Mouse (Mus musculus) left cerebral cortex, postnatal 25 days (tissue): ENCODE measurements at regions not wholly inside any gene's neighbourhood (a gene's known extent, or its start where the extent isn't known, plus 50 kb on each side); places are given as distances from the start of the nearest gene placed in this dataset.

Experiments
- DNase-seq, 2 experiments: peaks; one replicate each; pipeline ENCODE4 v3.0.0; 2022; ENCODE audit warnings: low spot score in 2 of 2, mixed read lengths in 1 of 2
- intact Hi-C: fragments of 180-260 bp; cut with DNase I; formaldehyde crosslinking; loops from one replicate; pipeline ENCODE4 v1.15.1; 2025

DNA sequence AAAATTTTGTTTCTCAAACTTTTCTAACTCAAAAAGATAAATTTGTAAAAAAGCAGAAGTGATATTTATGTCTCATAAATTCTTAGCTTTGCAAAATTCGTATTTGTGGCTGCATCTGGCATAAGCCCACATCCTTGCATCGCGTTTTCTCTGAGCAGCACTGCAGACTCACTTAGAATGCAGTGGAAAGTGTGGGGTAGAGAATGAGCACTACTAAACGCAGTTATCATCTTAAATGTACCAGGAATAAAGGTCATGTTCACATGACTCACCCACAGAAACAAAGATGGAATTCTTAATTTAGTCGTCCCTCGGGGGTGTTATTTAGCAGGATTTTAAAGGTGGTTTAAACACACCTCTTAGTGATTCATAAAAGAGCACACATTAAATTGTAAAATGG, 126.8 kb upstream of the Frmd6 start:
- peak; percentile 41 to 90 for DNase-seq
- intact Hi-C loops, result loop anchor here (1.0 to 5.0 kb wide), 7 partner anchors 14 to 214 kb away; partner anchors contain the start of gene Frmd6

DNA sequence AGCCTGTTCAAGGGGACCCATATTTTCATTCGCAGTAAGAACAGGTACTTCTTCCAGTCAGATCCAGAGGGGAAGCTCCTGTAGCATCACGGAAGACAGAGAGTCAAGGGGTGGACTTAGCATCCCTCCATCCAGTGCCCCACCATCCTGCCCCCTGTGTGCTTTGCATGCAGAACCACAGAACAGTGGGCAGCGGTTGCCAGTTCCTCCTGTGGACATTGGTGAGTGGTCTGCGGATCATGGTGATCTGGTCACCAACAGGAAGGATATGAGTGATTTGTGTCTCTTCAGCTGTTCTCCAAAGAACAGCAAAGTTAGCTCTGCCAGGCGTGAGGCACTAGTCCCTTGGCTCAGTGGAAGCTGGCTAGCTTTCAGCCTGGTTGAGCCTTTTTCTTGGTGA, 122.8 kb upstream of the Frmd6 start:
- no peak for DNase-seq
- intact Hi-C loops, result no loop called here

GRCm38 (mm10) chr12:70706806-70707628, 118.3 kb upstream of the Frmd6 start:
- intact Hi-C loops, result no loop called here

DNA sequence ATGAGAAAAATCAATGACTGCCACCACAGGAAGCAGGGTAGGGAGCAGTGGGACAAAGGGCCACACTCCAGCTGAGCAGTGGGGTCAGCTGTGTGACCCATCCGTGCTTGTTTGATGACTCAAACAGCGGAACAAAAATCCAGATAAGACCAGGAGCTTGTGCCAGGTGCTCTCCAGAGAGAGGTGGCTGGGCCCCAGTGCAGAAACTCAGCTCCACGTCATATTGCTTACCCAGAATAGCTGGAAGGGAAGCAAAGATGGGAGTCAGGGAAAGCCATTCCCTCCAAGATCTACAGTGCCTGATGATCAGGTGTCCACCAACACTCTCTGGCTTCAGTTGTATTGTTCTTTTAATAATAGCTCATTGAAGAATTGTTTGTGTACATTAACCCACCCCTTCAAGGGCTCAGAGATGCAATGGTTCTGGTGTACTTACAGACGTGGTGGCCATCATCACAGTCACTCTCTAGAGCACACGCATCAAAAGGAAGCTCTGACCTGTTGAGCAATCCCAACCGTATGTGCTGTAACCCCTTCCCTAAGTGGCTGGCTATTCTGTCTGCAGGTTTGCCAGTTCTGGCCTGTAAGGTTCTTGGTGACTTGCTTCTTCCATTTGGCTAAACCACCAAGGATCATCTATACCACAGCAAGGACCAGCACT, 117.6 kb upstream of the Frmd6 start:
- intact Hi-C loops, result no loop called here
- DNase-seq, result no peak

More at GRCm38 (mm10) chr12:70706806-70707628, 118.3 kb upstream of the Frmd6 start:
- DNase-seq, result no peak

GRCm38 (mm10) chr12:70708290-70708668, 117.0 kb upstream of the Frmd6 start:
- intact Hi-C loops, result no loop called here
- DNase-seq, result no peak

- intact Hi-C loops, result loop anchor here (5.0 kb wide), 1 partner anchor 67 kb away; no protein-coding TSS in a partner anchor
- DNase-seq, result no peak
Observed at GRCm38 (mm10) chr12:70710311-70710710, 115.0 kb upstream of the Frmd6 start.

GRCm38 (mm10) chr12:70711030-70711429, 114.3 kb upstream of the Frmd6 start:
- DNase-seq, result no peak
- intact Hi-C loops, result loop anchor here (5.0 kb wide), 1 partner anchor 66 kb away; no protein-coding TSS in a partner anchor

GRCm38 (mm10) chr12:70712322-70713024, 112.8 kb upstream of the Frmd6 start:
- DNase-seq, result peak; percentile 48 to 83
- intact Hi-C loops, result loop anchor here (2.0 to 5.0 kb wide), 4 partner anchors 14 to 112 kb away; partner anchors contain the start of gene Frmd6

- intact Hi-C loops, result loop anchor here (2.0 to 5.0 kb wide), 4 partner anchors 15 to 111 kb away; partner anchors contain the start of gene Frmd6
- peak in 1 of 2 experiments; percentile 84 for DNase-seq
Observed at GRCm38 (mm10) chr12:70713499-70714280, 111.6 kb upstream of the Frmd6 start.

DNA sequence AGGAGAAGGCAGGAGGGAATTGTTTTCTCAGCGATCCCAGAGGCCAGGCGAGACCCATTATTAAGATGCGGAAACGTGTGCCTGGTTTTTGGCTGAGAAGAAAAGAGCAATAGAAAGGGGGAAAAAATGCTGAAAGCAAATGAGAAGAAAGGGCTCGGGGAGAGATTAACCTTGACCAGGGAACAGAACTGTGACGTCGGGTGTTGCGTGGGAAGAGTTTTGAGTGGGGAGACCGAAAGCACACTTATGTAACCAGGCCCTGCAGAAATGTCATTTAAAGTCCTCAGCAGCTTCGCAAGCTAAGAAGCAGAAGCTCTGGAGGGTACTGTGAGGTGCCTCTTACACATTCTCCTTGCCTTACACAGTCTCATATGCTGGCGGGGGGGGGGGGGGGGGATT, 111.0 kb upstream of the Frmd6 start:
- DNase-seq, result peak; percentile 70 to 92
- intact Hi-C loops, result loop anchor here (5.0 kb wide), 1 partner anchor 63 kb away; no protein-coding TSS in a partner anchor

DNA sequence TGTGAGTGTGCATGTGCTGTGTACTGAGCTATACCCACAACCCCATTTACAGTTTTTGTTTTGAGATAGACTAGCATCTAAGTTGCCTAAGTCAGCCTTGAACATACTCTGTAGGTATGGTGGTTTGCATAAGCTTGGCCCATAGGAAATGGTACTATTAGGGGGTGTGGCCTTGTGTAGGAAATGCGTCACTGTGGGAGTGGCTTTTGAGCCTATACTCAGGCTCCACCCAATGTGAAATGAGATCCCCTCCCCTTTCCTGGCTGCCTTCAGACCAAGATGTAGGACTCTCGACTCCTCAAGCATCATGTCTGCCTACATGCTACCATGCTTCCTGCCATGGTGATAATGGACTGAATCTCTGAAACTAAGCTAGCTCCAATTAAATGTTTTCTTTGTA, 109.5 kb upstream of the Frmd6 start:
- intact Hi-C loops, result no loop called here
- no peak for DNase-seq

DNA sequence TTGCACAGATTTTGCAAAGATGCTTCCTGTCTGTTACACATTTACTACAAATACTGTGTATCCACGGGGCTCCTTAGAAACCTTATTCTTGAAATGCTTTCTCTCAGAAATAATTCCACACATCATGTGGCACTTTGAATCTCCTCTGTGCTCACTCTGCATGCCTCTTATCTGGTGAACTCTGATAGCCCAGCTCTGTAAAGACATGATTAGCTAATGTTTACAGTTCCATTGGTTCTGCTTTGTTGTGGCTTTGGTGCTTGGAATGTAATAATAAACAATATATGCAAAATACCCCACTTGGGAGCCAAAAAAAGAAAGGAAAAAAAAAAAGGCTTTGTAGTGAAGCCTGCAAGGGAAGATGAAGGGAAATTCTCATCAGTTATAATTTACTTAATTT, 106.7 kb upstream of the Frmd6 start:
- intact Hi-C loops, result no loop called here

GRCm38 (mm10) chr12:70719255-70719654, 106.1 kb upstream of the Frmd6 start:
- intact Hi-C loops, result no loop called here
- DNase-seq, result no peak

More for the DNA sequence above, 106.7 kb upstream of the Frmd6 start:
- no peak for DNase-seq

GRCm38 (mm10) chr12:70720178-70720894, 105.0 kb upstream of the Frmd6 start:
- peak in 1 of 2 experiments; percentile 59 for DNase-seq
- intact Hi-C loops, result no loop called here

- intact Hi-C loops, result no loop called here
- no peak for DNase-seq
Observed at GRCm38 (mm10) chr12:70725326-70725725, 100.0 kb upstream of the Frmd6 start.

- DNase-seq, result peak; percentile 32 to 86
- intact Hi-C loops, result loop anchor here (2.0 kb wide), 1 partner anchor 97 kb away; the partner anchor contains the start of gene Frmd6
Observed at GRCm38 (mm10) chr12:70727496-70728259, 97.6 kb upstream of the Frmd6 start.

DNA sequence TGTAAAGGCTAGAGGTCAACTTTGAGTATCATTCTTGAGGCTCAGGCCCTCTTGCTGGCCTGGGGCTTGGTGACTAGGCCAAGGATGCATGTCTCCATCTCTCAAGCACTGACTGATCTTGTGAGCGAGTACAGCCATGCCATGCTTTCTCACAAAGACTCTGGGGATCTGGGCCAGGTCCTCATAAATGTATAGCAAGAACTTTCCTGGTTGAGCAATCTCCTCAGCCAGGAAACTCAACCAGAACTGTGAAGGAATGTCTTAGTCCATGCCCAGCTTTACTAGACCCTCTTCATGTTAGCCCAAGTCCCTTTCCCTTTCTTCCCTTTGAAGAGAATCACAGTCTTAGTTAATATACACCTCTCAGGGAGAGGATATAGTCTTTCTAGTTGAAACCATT, 96.9 kb upstream of the Frmd6 start:
- DNase-seq, result no peak
- intact Hi-C loops, result no loop called here

DNA sequence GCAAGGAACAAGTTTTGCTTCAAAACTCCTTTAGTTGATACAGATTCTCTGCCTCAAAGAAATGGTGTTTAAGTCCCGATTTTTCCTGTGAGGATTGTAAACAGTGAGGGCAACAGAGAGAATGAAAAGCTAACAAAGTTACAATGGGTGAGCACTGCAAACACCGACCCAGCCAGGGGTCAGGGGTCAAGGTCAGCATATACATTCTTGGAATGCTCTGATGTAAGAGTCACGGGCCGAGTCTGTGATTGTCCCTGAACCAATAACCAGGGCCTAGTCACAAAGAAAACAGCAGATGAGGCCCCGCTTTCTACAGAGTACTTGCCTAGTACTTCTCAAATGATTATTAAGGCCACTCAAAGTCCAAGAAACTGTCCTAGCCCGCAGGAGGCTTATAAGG, 95.4 kb upstream of the Frmd6 start:
- DNase-seq, result no peak
- intact Hi-C loops, result no loop called here
